Mouse (Mus musculus) embryonic fibroblast, embryonic 13.5 days (primary cell): ENCODE data around the gene Cd9. TPM values are rescaled to one million over a fixed set of nuclear protein-coding genes. Genes with fewer than 3 reads are reported as not detected.

Source experiments
- H3K27ac ChIP-seq: 2 replicates; pipeline ENCODE4 v1.5.1; 2012; ENCODE audit warnings: low read length, control low read depth, inconsistent platforms; ENCODE audit not compliant: insufficient read depth
- H3K4me1 ChIP-seq: 2 replicates; pipeline ENCODE4 v1.6.1; 2011; ENCODE audit warnings: low read length; ENCODE audit not compliant: control insufficient read depth, insufficient read depth
- H3K4me3 ChIP-seq: 2 replicates; pipeline ENCODE4 v1.5.1; 2011; ENCODE audit warnings: mild to moderate bottlenecking, control low read depth, low read length; ENCODE audit not compliant: insufficient read depth
- CTCF ChIP-seq: IDR thresholded peaks from 2 replicates; pipeline ENCODE4 v1.5.1; 2011; ENCODE audit warnings: mild to moderate bottlenecking, control low read depth, low read length, moderate library complexity, borderline replicate concordance; ENCODE audit not compliant: insufficient read depth
- POLR2A ChIP-seq: IDR thresholded peaks from 2 replicates; pipeline ENCODE4 v1.6.1; 2011; ENCODE audit warnings: low read depth, mild to moderate bottlenecking, control low read depth, low read length, moderate library complexity
- polyA plus RNA-seq: library from polyadenylated mRNA; stranded (reverse); fragments of >200 nt; gene quantifications from 2 replicates; pipeline ENCODE4 v1.2.4, GENCODE M21; 2011; ENCODE audit warnings: low read depth; ENCODE audit not compliant: missing spikeins, insufficient read length

Cd9 gene
- polyA plus RNA-seq, 1 experiment, result 170 TPM

GRCm38 (mm10) chr6:125426383-125427360 lies 67.9 kb downstream of the Cd9 start:
- Histone ChIP-seq H3K4me1 (peaks cover 20% of the 10 kb centered on the region), H3K27ac (peak overlapping the region; percentile 84), H3K4me3 (no peak overlapping the region)
- TF ChIP-seq CTCF, result peak; percentile 56
- TF ChIP-seq POLR2A, result 0 out of 2 replicates have a peak, but pooled peaks have one; percentile 42

GRCm38 (mm10) chr6:125425205-125426090 lies 69.1 kb downstream of the Cd9 start:
- Histone ChIP-seq H3K4me3 (peak overlapping the region; percentile 6; the same call in 1 of the 2 replicates), H3K4me1 (peaks cover 20% of the 10 kb centered on the region), H3K27ac (peak overlapping the region; percentile 90)
- TF ChIP-seq CTCF, result no peak
- TF ChIP-seq POLR2A, result peak; percentile 60

- no peak overlapping the region for H3K4me3 ChIP-seq
- peak overlapping the region; percentile 98 for H3K27ac ChIP-seq
- TF ChIP-seq CTCF (no peak), POLR2A (peak; percentile 44; the same call in 1 of the 2 replicates)
- H3K4me1 ChIP-seq, result peaks cover 20% of the 10 kb centered on the region
These were observed 70.4 kb downstream of the Cd9 start for GRCm38 (mm10) chr6:125424156-125424555.

GRCm38 (mm10) chr6:125423507-125423906 lies 71.1 kb downstream of the Cd9 start:
- peaks cover 20% of the 10 kb centered on the region for H3K4me1 ChIP-seq
- TF ChIP-seq CTCF (no peak), POLR2A (no peak)
- H3K27ac ChIP-seq, result peak overlapping the region; percentile 98
- H3K4me3 ChIP-seq, result no peak overlapping the region

- Histone ChIP-seq H3K4me3 (no peak overlapping the region), H3K4me1 (peaks cover 20% of the 10 kb centered on the region), H3K27ac (peak overlapping the region; percentile 98)
- TF ChIP-seq CTCF (no peak), POLR2A (no peak)
These were observed 71.5 kb downstream of the Cd9 start for GRCm38 (mm10) chr6:125423099-125423498.

- Histone ChIP-seq H3K27ac (peak overlapping the region; percentile 98), H3K4me3 (no peak overlapping the region), H3K4me1 (peaks cover 15% of the 10 kb centered on the region)
- TF ChIP-seq POLR2A (no peak), CTCF (no peak)
These were observed 72.4 kb downstream of the Cd9 start for GRCm38 (mm10) chr6:125422051-125422822.

GRCm38 (mm10) chr6:125420458-125421063 lies 74.0 kb downstream of the Cd9 start:
- Histone ChIP-seq H3K27ac (no peak overlapping the region), H3K4me1 (peaks cover 13% of the 10 kb centered on the region), H3K4me3 (no peak overlapping the region)
- TF ChIP-seq POLR2A (no peak), CTCF (no peak)

- Histone ChIP-seq H3K4me3 (no peak overlapping the region), H3K4me1 (peaks cover 11% of the 10 kb centered on the region), H3K27ac (no peak overlapping the region)
- TF ChIP-seq POLR2A (no peak), CTCF (peak; percentile 56)
These were observed 75.8 kb downstream of the Cd9 start for GRCm38 (mm10) chr6:125418744-125419143.
